Mouse (Mus musculus): ENCODE measurements around the gene Top3a. TPM values are rescaled to one million over a fixed set of nuclear protein-coding genes. Genes with fewer than 3 reads are reported as not detected.
A peak's percentile ranks its signal among the peaks of the same experiment; 100 is the strongest.
"Not testable (repeated sequence)": the region's sequence is repeated elsewhere in the genome, so short reads cannot be mapped to it uniquely, and the experiment has no call there.

Top3a gene
- 3.0 and 4.7 TPM in 2 replicates for polyA plus RNA-seq (2012; rRNA removed)

DNA sequence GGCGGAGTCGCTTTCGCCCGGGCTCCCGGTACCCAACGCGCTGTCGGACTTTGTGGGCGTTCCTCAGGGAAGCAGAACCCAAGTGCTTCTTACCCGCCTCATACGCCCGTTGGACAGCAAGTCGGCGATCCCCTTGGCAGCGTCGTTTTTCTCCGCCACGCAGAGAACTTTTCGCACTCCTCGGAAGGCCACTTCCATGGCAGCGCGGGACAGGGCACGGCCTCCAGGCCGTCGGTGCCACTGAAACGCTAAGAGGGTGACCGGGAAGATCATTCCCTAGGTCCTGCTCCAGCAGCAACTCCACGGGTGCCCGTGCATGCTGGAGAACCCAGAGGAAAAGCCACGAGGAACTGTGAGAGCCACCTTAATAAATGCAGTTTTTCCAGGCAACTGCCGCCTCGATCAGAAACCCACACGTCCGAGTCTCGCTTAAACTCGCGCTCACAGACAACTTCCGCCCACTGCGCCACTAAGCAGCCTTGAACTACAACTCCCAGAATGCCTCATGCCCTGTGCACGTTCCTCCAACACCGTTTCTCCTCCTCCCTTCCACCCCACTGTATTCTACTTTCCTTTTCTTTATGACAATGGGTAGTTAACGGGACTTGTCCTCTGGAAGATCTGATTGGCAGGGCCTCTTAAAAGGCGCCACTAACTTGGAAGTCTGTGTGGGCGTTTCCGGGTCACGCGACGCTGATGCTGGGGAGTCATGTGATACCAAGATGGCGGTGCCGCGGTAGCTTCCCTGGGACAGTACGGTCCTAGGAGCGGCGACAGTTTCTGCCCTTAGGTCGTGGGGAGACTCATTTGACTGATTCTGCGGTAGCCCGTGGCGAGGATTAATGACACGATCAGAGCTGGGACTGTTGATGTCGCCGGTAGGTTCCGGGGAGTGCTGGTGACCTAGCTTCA, at the start of gene Top3a, which contains the start of gene Smcr8:
Gene Top3a, minus strand, starts transcription at position 537 of the 912 bp plus-strand sequence.
Gene Smcr8, plus strand, starts transcription at position 696 of the 912 bp plus-strand sequence.
- H3K27me3 ChIP-seq (ENCODE audit: control insufficient read depth, insufficient read depth, low read length) = no peaks in the 10 kb centered on the region
- TF ChIP-seq CTCF (IDR thresholded peaks at IDR 0.05; ENCODE audit: extremely low read depth, insufficient read length, insufficient replicate concordance, low read depth, low read length) (no peak), POLR2A (IDR thresholded peaks at IDR 0.05; ENCODE audit: low read depth, low read length) (peak; percentile 73)
- under 1% methylated on average over 62 of the region's 62 CpGs for WGBS
- H3K36me3 ChIP-seq (ENCODE audit: control insufficient read depth, insufficient read depth, low read length) = peaks cover 2% of the 10 kb centered on the region
- peaks cover 28% of the 10 kb centered on the region for H3K4me1 ChIP-seq (ENCODE audit: control insufficient read depth, insufficient read depth, insufficient read length, low read length)
- peak within 1 kb of the TSS; percentile 74 for H3K27ac ChIP-seq (ENCODE audit: insufficient read depth, low read depth, low read length)
- H3K4me3 ChIP-seq (ENCODE audit: low read depth, low read length) = peak within 1 kb of the TSS; percentile 78

DNA sequence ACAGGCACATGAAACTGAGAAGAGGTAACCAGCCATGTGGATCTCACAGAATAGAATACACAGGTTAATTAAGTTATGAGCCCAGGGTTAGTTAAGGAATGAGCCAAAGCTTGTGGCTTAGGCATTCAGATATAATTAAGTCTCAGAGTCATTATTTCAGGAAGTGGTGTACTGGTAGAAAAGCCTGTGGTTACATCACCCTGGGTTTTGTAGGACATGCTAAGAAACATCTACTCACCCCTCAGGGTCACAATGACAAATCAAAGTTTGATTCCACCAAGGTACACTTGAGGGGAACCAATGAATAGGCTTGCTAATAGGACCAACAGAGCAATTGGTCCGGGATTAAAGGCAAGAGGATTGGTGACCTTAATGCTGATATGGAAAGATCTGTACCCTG, 49.5 kb upstream of the Top3a start:
- Histone ChIP-seq H3K27ac (ENCODE audit: insufficient read depth, low read depth, low read length) (no peak overlapping the region), H3K4me1 (ENCODE audit: control insufficient read depth, insufficient read depth, insufficient read length, low read length) (peaks cover 4% of the 10 kb centered on the region; the same call in 1 of the 2 replicates), H3K27me3 (ENCODE audit: control insufficient read depth, insufficient read depth, low read length) (no peaks in the 10 kb centered on the region), H3K36me3 (ENCODE audit: control insufficient read depth, insufficient read depth, low read length) (no peaks in the 10 kb centered on the region), H3K4me3 (ENCODE audit: low read depth, low read length) (no peak overlapping the region)
- TF ChIP-seq CTCF (IDR thresholded peaks at IDR 0.05; ENCODE audit: extremely low read depth, insufficient read length, insufficient replicate concordance, low read depth, low read length) = no peak
- no peak for TF ChIP-seq POLR2A (IDR thresholded peaks at IDR 0.05; ENCODE audit: low read depth, low read length)
- WGBS = 41% methylated on average over 1 of the region's 1 CpGs

DNA sequence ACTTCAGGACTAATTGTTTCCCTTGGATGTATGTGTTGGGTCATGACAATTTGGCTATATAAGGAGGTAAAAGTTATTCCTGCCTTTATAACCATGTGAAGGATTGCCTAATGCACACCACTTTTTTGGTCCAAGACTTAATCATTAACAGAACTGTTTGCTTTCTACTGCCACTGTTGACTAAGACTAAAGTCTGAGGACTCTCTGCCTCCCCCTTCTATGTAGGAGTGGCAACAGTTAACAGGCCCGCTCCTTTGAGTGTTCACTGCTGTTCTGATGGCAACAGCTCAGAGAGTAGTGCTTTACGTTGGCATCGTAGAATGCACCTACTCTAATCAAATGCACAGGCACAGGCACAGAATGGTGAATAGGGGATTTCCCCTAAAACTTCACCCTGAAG, 48.0 kb upstream of the Top3a start:
- Histone ChIP-seq H3K4me3 (ENCODE audit: low read depth, low read length) (no peak overlapping the region), H3K27ac (ENCODE audit: insufficient read depth, low read depth, low read length) (peak overlapping the region; percentile 53), H3K4me1 (ENCODE audit: control insufficient read depth, insufficient read depth, insufficient read length, low read length) (no peaks in the 10 kb centered on the region; the same call in 1 of the 2 replicates), H3K27me3 (ENCODE audit: control insufficient read depth, insufficient read depth, low read length) (no peaks in the 10 kb centered on the region), H3K36me3 (ENCODE audit: control insufficient read depth, insufficient read depth, low read length) (no peaks in the 10 kb centered on the region)
- TF ChIP-seq CTCF (IDR thresholded peaks at IDR 0.05; ENCODE audit: extremely low read depth, insufficient read length, insufficient replicate concordance, low read depth, low read length) (no peak), POLR2A (IDR thresholded peaks at IDR 0.05; ENCODE audit: low read depth, low read length) (no peak)
- WGBS = 19% methylated on average over 3 of the region's 3 CpGs

DNA sequence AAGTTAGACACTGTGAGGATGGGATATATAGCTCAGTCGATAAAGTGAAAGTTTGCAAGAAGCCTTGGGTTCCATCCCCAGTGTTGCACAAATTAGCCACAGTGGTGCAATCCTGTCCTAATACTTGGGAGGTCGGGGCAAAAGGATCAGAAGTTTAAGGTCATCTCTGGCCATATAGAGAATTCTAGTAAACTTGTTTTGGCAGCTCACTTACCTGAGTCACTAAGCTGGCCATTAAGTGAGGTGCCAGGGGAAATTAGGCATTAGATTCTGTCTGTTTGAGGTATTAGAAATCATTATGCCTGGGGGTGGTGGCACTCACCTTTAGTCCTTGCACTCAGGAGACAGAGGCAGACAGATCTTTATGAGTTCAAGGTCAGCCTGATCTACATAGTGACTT, 46.6 kb upstream of the Top3a start:
- Histone ChIP-seq H3K27ac (ENCODE audit: insufficient read depth, low read depth, low read length) (no peak overlapping the region), H3K4me3 (ENCODE audit: low read depth, low read length) (no peak overlapping the region), H3K36me3 (ENCODE audit: control insufficient read depth, insufficient read depth, low read length) (no peaks in the 10 kb centered on the region), H3K27me3 (ENCODE audit: control insufficient read depth, insufficient read depth, low read length) (no peaks in the 10 kb centered on the region), H3K4me1 (ENCODE audit: control insufficient read depth, insufficient read depth, insufficient read length, low read length) (no peaks in the 10 kb centered on the region; the same call in 1 of the 2 replicates)
- TF ChIP-seq POLR2A (IDR thresholded peaks at IDR 0.05; ENCODE audit: low read depth, low read length) (no peak), CTCF (IDR thresholded peaks at IDR 0.05; ENCODE audit: extremely low read depth, insufficient read length, insufficient replicate concordance, low read depth, low read length) (no peak)
- 73% methylated on average over 2 of the region's 2 CpGs for WGBS

DNA sequence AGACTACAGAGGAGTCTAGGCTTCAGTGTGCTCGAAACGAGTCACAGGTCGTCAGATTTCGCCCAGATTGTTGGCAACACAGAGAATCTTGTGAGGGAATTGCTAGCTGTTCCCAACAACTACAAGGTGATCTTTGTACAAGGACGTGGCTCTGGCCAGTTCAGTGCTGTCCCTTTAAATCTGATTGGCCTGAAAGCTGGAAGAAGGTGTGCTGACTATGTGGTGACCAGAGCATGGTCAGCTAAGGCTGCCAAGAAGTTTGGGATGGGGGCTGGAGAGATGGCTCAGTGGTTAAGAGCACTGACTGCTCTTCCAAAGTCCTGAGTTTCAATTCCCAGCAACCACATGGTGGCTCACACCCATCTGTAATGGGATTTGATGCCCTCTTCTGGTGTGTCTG, 39.2 kb upstream of the Top3a start:
- Histone ChIP-seq H3K27me3 (ENCODE audit: control insufficient read depth, insufficient read depth, low read length) (no peaks in the 10 kb centered on the region; the same call in 1 of the 2 replicates), H3K4me3 (ENCODE audit: low read depth, low read length) (no peak overlapping the region), H3K36me3 (ENCODE audit: control insufficient read depth, insufficient read depth, low read length) (no peaks in the 10 kb centered on the region), H3K27ac (ENCODE audit: insufficient read depth, low read depth, low read length) (no peak overlapping the region), H3K4me1 (ENCODE audit: control insufficient read depth, insufficient read depth, insufficient read length, low read length) (no peaks in the 10 kb centered on the region)
- TF ChIP-seq POLR2A (IDR thresholded peaks at IDR 0.05; ENCODE audit: low read depth, low read length) = no peak
- no peak for TF ChIP-seq CTCF (IDR thresholded peaks at IDR 0.05; ENCODE audit: extremely low read depth, insufficient read length, insufficient replicate concordance, low read depth, low read length)
- 59% methylated on average over 5 of the region's 5 CpGs for WGBS

DNA sequence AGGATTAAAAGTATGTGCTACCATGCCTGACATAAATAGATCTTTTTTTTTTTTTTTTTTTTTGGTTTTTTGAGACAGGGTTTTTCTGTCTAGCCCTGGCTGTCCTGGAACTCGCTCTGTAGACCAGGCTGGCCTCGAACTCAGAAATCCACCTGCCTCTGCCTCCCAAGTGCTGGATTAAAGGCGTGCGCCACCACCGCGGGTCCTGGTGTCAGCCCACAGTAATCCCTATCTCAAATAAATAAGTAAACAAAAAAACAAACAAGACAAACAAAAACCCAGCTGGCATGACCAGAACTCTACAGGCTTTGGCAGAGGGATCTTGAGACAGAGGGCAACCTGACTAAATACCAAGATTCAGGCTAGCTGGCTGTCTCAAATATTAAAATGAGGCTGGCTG, 34.5 kb upstream of the Top3a start, which contains the start of gene Shmt1:
Gene Shmt1, minus strand, starts transcription at position 101 of the 400 bp plus-strand sequence.
- H3K27ac ChIP-seq (ENCODE audit: insufficient read depth, low read depth, low read length) = peak within 1 kb of the TSS; percentile 17; the same call in 1 of the 2 replicates

DNA sequence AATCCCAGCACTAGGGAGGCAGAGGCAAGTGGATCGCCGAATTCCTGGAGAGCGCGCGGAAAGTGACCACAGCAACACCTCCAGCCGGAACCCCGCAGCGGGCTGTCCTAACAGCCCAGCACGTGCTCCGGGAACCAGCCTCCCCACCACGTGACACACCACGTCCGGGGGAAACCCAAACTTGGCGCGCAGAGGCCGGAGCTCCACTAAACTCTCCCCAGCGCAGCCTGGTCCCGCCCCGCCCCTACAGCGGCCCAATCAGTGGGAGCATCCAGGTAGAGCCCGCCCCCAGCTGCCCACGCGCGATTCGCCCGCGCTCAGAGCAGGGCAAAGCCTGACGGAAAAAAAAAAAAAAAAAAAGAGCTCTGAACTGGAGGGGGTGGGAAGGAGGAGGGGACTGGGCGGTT, 33.9 kb upstream of the Top3a start:
- Histone ChIP-seq H3K4me1 (ENCODE audit: control insufficient read depth, insufficient read depth, insufficient read length, low read length) (peaks cover 4% of the 10 kb centered on the region; the same call in 1 of the 2 replicates), H3K27ac (ENCODE audit: insufficient read depth, low read depth, low read length) (peak overlapping the region; percentile 17; the same call in 1 of the 2 replicates), H3K36me3 (ENCODE audit: control insufficient read depth, insufficient read depth, low read length) (no peaks in the 10 kb centered on the region), H3K4me3 (ENCODE audit: low read depth, low read length) (peak overlapping the region; percentile 72), H3K27me3 (ENCODE audit: control insufficient read depth, insufficient read depth, low read length) (no peaks in the 10 kb centered on the region)
- no peak for TF ChIP-seq CTCF (IDR thresholded peaks at IDR 0.05; ENCODE audit: extremely low read depth, insufficient read length, insufficient replicate concordance, low read depth, low read length)
- TF ChIP-seq POLR2A (IDR thresholded peaks at IDR 0.05; ENCODE audit: low read depth, low read length) = peak; percentile 37; the same call in 1 of the 2 replicates
- under 1% methylated on average over 29 of the region's 29 CpGs for WGBS

More for the DNA sequence above, 34.5 kb upstream of the Top3a start, which contains the start of gene Shmt1:
- H3K36me3 ChIP-seq (ENCODE audit: control insufficient read depth, insufficient read depth, low read length); H3K4me1 ChIP-seq (ENCODE audit: control insufficient read depth, insufficient read depth, insufficient read length, low read length); H3K27me3 ChIP-seq (ENCODE audit: control insufficient read depth, insufficient read depth, low read length): not testable (repeated sequence)
- H3K4me3 ChIP-seq (ENCODE audit: low read depth, low read length) = peak within 1 kb of the TSS; percentile 72
- 18% methylated on average over 6 of the region's 6 CpGs for WGBS
